Mouse (Mus musculus): ENCODE measurements around the gene Gm12166. TPM values are rescaled to one million over a fixed set of nuclear protein-coding genes. Genes with fewer than 3 reads are reported as not detected.

The Gm12166 gene
- polyA plus RNA-seq, 1 experiment from 2014 or later: 7.3 TPM

GRCm38 (mm10) chr11:46020246-46020645, 31.9 kb downstream of the Gm12166 start:
- 0 out of 2 replicates have a peak, but pooled peaks cover 5% of the 10 kb centered on the region for H3K4me1 ChIP-seq (replicated peaks)
- H3K27ac ChIP-seq: no peak overlapping the region
- no peaks in the 10 kb centered on the region for H3K9me3 ChIP-seq
- no peak overlapping the region for H3K4me2 ChIP-seq (replicated peaks)
- no peak overlapping the region for H3K9ac ChIP-seq
- no peak overlapping the region for H3K4me3 ChIP-seq (replicated peaks)
- H3K27me3 ChIP-seq (replicated peaks): no peaks in the 10 kb centered on the region
- ATAC-seq: no peak
- 83% methylated on average over 1 of the region's 1 CpGs for WGBS
- no peaks in the 10 kb centered on the region for H3K36me3 ChIP-seq

GRCm38 (mm10) chr11:46016061-46016460, 36.1 kb downstream of the Gm12166 start:
- Histone ChIP-seq H3K4me2 (replicated peaks) (no peak overlapping the region), H3K9me3 (no peaks in the 10 kb centered on the region), H3K27ac (no peak overlapping the region), H3K4me3 (replicated peaks) (no peak overlapping the region), H3K36me3 (no peaks in the 10 kb centered on the region), H3K4me1 (replicated peaks) (0 out of 2 replicates have a peak, but pooled peaks cover 5% of the 10 kb centered on the region), H3K27me3 (replicated peaks) (no peaks in the 10 kb centered on the region), H3K9ac (no peak overlapping the region)
- no peak for ATAC-seq
- 21% methylated on average over 6 of the region's 6 CpGs for WGBS

Other genes starting within 250 kb of the Gm12166 start
- 102 and 106 TPM in 2 replicates for gene Clint1, start 200.3 kb downstream of the Gm12166 start, polyA plus RNA-seq (2015; fragmentation: Nextera tagmentation; extraction: Ambion mirVana)
- 5.6 and 6.7 TPM in 2 replicates for gene Lsm11, start 107.4 kb downstream of the Gm12166 start, polyA plus RNA-seq (2015; fragmentation: Nextera tagmentation; extraction: Ambion mirVana)
- 13.3 and 13.4 TPM in 2 replicates for gene Thg1l, start 96.8 kb downstream of the Gm12166 start, polyA plus RNA-seq (2015; fragmentation: Nextera tagmentation; extraction: Ambion mirVana)
- 0.09 and 0.18 TPM in 2 replicates for gene Sox30, start 72.0 kb downstream of the Gm12166 start, polyA plus RNA-seq (2015; fragmentation: Nextera tagmentation; extraction: Ambion mirVana)
- 16.5 and 16.6 TPM in 2 replicates for gene Adam19, start 3.7 kb upstream of the Gm12166 start, polyA plus RNA-seq (2015; fragmentation: Nextera tagmentation; extraction: Ambion mirVana)
- 3.1 and 3.6 TPM in 2 replicates for gene Nipal4, start 114.2 kb upstream of the Gm12166 start, polyA plus RNA-seq (2015; fragmentation: Nextera tagmentation; extraction: Ambion mirVana)
- gene Fndc9, start 183.2 kb upstream of the Gm12166 start, polyA plus RNA-seq (2015; fragmentation: Nextera tagmentation; extraction: Ambion mirVana): 0.16 TPM in 1 of 2 replicates, not detected in the other